Mouse (Mus musculus) layer of hippocampus, adult 8-10 months (tissue): ENCODE results near the gene Pde9a. TPM values are rescaled to one million over a fixed set of nuclear protein-coding genes. Genes with fewer than 3 reads are reported as not detected.
A peak's percentile ranks its signal among the peaks of the same experiment; 100 is the strongest.

ENCODE experiments used
- DNase-seq, 2 experiments: peaks; one replicate each; pipeline ENCODE4 v3.0.0; 2022; ENCODE audit warnings: low spot score in 2 of 2
- total RNA-seq, 4 experiments: library from RNA; stranded (reverse); gene quantifications; 2 replicates each; pipeline ENCODE4 v1.2.4; 2022

Pde9a gene
- total RNA-seq, 4 experiments from 2014 or later, result 22.5 to 35.1 (median 28.4) TPM

- DNase-seq, result peak; percentile 79 to 84
These were observed 125.9 kb downstream of the Pde9a start for GRCm38 (mm10) chr17:31511792-31512495.

- DNase-seq, result no peak
These were observed 126.6 kb downstream of the Pde9a start for GRCm38 (mm10) chr17:31512593-31512992.

- no peak for DNase-seq
These were observed 128.7 kb downstream of the Pde9a start for GRCm38 (mm10) chr17:31514696-31515095.

- DNase-seq, result no peak
These were observed 133.4 kb downstream of the Pde9a start for GRCm38 (mm10) chr17:31519344-31519945.

GRCm38 (mm10) chr17:31519946-31520838 is 134.2 kb downstream of the Pde9a start, which contains the start of the genes Wdr4 and Ndufv3:
TSS of gene Wdr4 (minus strand) at chr17:31519980.
TSS of gene Ndufv3 (plus strand) at chr17:31520115.
- DNase-seq, result peak; percentile 98 to 99

GRCm38 (mm10) chr17:31520895-31521294 is 134.9 kb downstream of the Pde9a start:
- DNase-seq, result peak in 1 of 2 experiments; percentile 45

- no peak for DNase-seq
These were observed 135.9 kb downstream of the Pde9a start for GRCm38 (mm10) chr17:31521948-31522347.

GRCm38 (mm10) chr17:31525114-31525513 is 139.1 kb downstream of the Pde9a start:
- no peak for DNase-seq

GRCm38 (mm10) chr17:31525816-31526215 is 139.8 kb downstream of the Pde9a start:
- no peak for DNase-seq

Other genes starting within 250 kb of the Pde9a start
- gene Tff2, start 241.9 kb upstream of the Pde9a start, total RNA-seq, result not detected
- gene Tff1, start 220.9 kb upstream of the Pde9a start, total RNA-seq, result not detected
- under 1 TPM in 1 of 4 experiments, not detected in 3; 0.10 TPM for gene Tmprss3, start 187.2 kb upstream of the Pde9a start, total RNA-seq
- gene Ubash3a, start 178.3 kb upstream of the Pde9a start, total RNA-seq, result under 1 TPM; 0.31 to 0.73 (median 0.52) TPM
- 10 to 100 TPM; 12.3 to 18.6 (median 15.4) TPM for gene Rsph1, start 108.8 kb upstream of the Pde9a start, total RNA-seq
- 1 to 10 TPM; 7.3 to 9.3 (median 8.5) TPM for gene Slc37a1, start 99.4 kb upstream of the Pde9a start, total RNA-seq
- 10 to 100 TPM; 20.3 to 32.1 (median 23.7) TPM for gene Wdr4, start 133.8 kb downstream of the Pde9a start, total RNA-seq
- gene Ndufv3, start 133.9 kb downstream of the Pde9a start, total RNA-seq, result 100 to 1,000 TPM; 239 to 270 (median 244) TPM
- gene Pknox1, start 178.5 kb downstream of the Pde9a start, total RNA-seq, result 10 to 100 TPM; 12.9 to 17.5 (median 15.9) TPM